Mouse (Mus musculus) lung, postnatal 0 days (tissue): ENCODE measurements around the gene Trappc3l. TPM values are rescaled to one million over a fixed set of nuclear protein-coding genes. Genes with fewer than 3 reads are reported as not detected.
A peak's percentile ranks its signal among the peaks of the same experiment; 100 is the strongest.

Experiments
- ATAC-seq: fragments of 200-750 bp; cut with Nextera tagmentation; 2 replicates; pipeline ENCODE4 v1.8.0; 2017; ENCODE audit warnings: moderate library complexity
- DNase-seq: peaks from one replicate; pipeline ENCODE4 v3.0.0-alpha.2; 2016; ENCODE audit warnings: low spot score
- H3K27ac ChIP-seq: fragments of 300-500 bp; sonication (generic); 2 replicates; pipeline ENCODE4 v1.5.1; 2014; ENCODE audit warnings: antibody characterized with exemption, mild to moderate bottlenecking, low read length, mixed read lengths
- H3K27me3 ChIP-seq: fragments of 300-500 bp; sonication (generic); replicated peaks from 2 replicates; pipeline ENCODE4 v1.6.1; 2014; ENCODE audit warnings: low read length, mixed read lengths; ENCODE audit not compliant: insufficient read depth
- H3K36me3 ChIP-seq: fragments of 300-500 bp; sonication (generic); 2 replicates; pipeline ENCODE4 v1.6.1; 2014; ENCODE audit warnings: low read length, mixed read lengths; ENCODE audit not compliant: insufficient read depth
- H3K4me1 ChIP-seq: fragments of 300-500 bp; sonication (generic); 2 replicates; pipeline ENCODE4 v1.6.1; 2014; ENCODE audit warnings: antibody characterized with exemption, low read depth, low read length, mixed read lengths; ENCODE audit not compliant: insufficient read depth
- H3K4me2 ChIP-seq: fragments of 300-500 bp; sonication (generic); replicated peaks from 2 replicates; pipeline ENCODE4 v1.6.1; 2014; ENCODE audit warnings: low read depth, mild to moderate bottlenecking, low read length, moderate library complexity, mixed read lengths
- H3K4me3 ChIP-seq: fragments of 300-500 bp; sonication (generic); 2 replicates; pipeline ENCODE4 v1.5.1; 2014; ENCODE audit warnings: low read depth, low read length
- H3K9ac ChIP-seq: fragments of 300-500 bp; sonication (generic); replicated peaks from 2 replicates; pipeline ENCODE4 v1.6.1; 2014; ENCODE audit warnings: low read depth, mild to moderate bottlenecking
- H3K9me3 ChIP-seq: fragments of 300-500 bp; sonication (generic); 2 replicates; pipeline ENCODE4 v1.6.1; 2016; ENCODE audit warnings: low read length, mixed read lengths
- CTCF ChIP-seq: IDR thresholded peaks from 2 replicates; pipeline ENCODE4 v1.5.1; 2016; ENCODE audit warnings: antibody characterized with exemption, mild to moderate bottlenecking
- EP300 ChIP-seq: IDR thresholded peaks from 2 replicates; pipeline ENCODE4 v1.6.1; 2016; ENCODE audit warnings: antibody characterized with exemption, mild to moderate bottlenecking, control low read depth
- WGBS: fragments of 180-500 bp; shearing (Covaris S2); extraction: QIAGEN DNeasy Blood & Tissue Kit; methylation state at CpG from one replicate; pipeline ENCODE4 v1.1.7; 2014; 5-methylcytosine and 5-hydroxymethylcytosine counted together
- polyA plus RNA-seq: library from polyadenylated mRNA; unstranded; fragments of >200 nt; fragmentation: Nextera tagmentation; extraction: Ambion mirVana; gene quantifications from 2 replicates; pipeline ENCODE4 v1.2.1, GENCODE M21; 2015

Gene Trappc3l
- polyA plus RNA-seq, 1 experiment from 2014 or later: not detected

GRCm38 (mm10) chr10:34141693-34142092 lies 104.3 kb downstream of the Trappc3l start:
- 80% methylated on average over 2 of the region's 2 CpGs for WGBS
- DNase-seq: no peak

DNA sequence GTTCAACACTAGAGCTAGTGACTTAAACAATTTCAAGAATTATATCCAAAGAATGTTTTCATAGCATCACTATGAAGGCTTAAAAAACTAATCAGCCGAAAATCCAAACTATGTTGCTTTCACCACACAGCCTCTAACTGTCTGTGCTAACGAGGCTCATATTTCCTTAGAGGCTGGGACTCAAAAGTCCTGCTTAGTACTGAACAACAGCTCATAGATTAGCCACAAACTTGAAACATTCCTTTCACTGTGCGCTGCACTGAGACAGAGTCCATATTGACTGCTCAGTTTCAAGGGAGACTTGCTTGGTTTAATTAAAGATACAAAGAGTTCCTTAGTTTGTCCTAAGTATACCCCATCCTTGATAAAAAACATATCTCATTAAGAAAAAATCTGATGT lies 112.4 kb downstream of the Trappc3l start:
- H3K27ac ChIP-seq: no peak overlapping the region
- H3K4me3 ChIP-seq: no peak overlapping the region
- no peaks in the 10 kb centered on the region for H3K4me1 ChIP-seq
- no peak overlapping the region for H3K4me2 ChIP-seq
- H3K27me3 ChIP-seq: no peaks in the 10 kb centered on the region
- no peaks in the 10 kb centered on the region for H3K9me3 ChIP-seq
- 74% methylated on average over 3 of the region's 3 CpGs for WGBS
- no peaks in the 10 kb centered on the region for H3K36me3 ChIP-seq
- no peak overlapping the region for H3K9ac ChIP-seq
- TF ChIP-seq EP300 (no peak), CTCF (no peak)
- ATAC-seq: no peak
- DNase-seq: no peak

More at GRCm38 (mm10) chr10:34141693-34142092, 104.3 kb downstream of the Trappc3l start:
- H3K4me1 ChIP-seq: no peaks in the 10 kb centered on the region
- no peak overlapping the region for H3K4me3 ChIP-seq
- H3K36me3 ChIP-seq: no peaks in the 10 kb centered on the region
- no peaks in the 10 kb centered on the region for H3K9me3 ChIP-seq
- no peak overlapping the region for H3K4me2 ChIP-seq
- no peak for TF ChIP-seq CTCF
- TF ChIP-seq EP300: no peak
- H3K27ac ChIP-seq: no peak overlapping the region
- no peaks in the 10 kb centered on the region for H3K27me3 ChIP-seq
- H3K9ac ChIP-seq: no peak overlapping the region
- no peak for ATAC-seq

DNA sequence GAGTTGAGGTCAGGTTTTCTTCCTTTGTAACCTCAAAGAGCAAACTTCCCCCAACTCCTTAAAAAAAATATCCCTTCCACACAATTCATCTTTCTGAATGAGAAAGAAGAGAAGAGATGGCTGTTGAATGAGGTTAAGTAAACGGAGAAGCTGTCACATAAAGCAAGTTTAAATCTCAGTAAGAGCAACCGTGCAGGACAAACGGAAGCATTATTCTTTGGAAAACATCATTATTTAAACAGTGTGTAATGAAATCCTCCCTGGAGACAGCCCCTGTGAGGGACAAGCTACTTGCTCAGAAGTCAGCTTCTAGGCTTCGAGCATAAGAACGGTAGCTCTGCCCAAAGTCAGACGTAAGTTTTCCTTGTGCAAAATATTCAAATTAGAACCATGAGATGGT lies 113.1 kb downstream of the Trappc3l start:
- no peak for ATAC-seq
- no peaks in the 10 kb centered on the region for H3K36me3 ChIP-seq
- DNase-seq: no peak
- H3K9ac ChIP-seq: no peak overlapping the region
- H3K9me3 ChIP-seq: no peaks in the 10 kb centered on the region
- H3K27ac ChIP-seq: no peak overlapping the region
- H3K4me3 ChIP-seq: no peak overlapping the region
- H3K27me3 ChIP-seq: no peaks in the 10 kb centered on the region
- TF ChIP-seq CTCF (no peak), EP300 (no peak)
- 44% methylated on average over 6 of the region's 6 CpGs for WGBS
- no peaks in the 10 kb centered on the region for H3K4me1 ChIP-seq
- H3K4me2 ChIP-seq: no peak overlapping the region

- 62% methylated on average over 3 of the region's 3 CpGs for WGBS
- Histone ChIP-seq H3K4me2 (no peak overlapping the region), H3K27me3 (no peaks in the 10 kb centered on the region), H3K27ac (no peak overlapping the region), H3K36me3 (no peaks in the 10 kb centered on the region), H3K9me3 (no peaks in the 10 kb centered on the region), H3K4me1 (no peaks in the 10 kb centered on the region), H3K4me3 (no peak overlapping the region), H3K9ac (no peak overlapping the region)
- TF ChIP-seq EP300 (no peak), CTCF (peak; percentile 51)
- ATAC-seq (no peak), DNase-seq (peak; percentile 36)
Observed at GRCm38 (mm10) chr10:34151827-34152226, 114.4 kb downstream of the Trappc3l start.

DNA sequence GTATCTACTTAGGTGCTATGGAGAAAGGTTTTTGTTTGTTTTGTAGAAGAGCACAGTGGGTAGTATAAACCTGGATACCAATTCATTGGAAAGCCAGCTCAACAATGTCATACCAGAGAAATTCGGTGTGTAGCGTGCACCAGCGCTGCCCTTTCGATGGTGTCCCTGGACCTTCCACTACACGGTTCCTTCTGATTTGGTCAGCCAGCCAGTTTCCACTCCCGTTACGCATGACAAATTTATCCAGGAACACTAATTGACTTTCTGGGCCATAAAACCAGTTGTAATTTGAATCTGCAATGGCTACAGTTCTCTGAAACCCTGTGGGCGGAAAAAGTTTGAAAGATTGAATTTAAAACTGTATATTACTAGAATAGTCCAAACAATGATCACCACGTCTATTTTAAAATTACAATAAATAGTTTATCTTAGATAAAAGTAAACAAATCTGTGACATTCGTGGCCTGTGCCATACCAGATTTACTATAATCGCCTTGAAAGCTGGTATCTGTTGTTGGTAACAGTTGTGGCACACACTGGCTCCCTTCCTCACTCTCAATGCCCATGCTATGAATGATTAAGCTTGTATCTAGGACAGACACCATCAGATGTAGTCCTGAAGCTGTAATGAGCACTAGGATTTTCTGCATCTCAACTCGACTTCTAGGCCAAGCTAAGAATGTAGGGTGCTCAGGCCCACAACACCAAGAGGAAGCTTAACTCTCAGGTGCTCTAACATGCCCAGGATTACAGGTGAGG lies 118.6 kb downstream of the Trappc3l start:
- Histone ChIP-seq H3K4me3 (no peak overlapping the region), H3K4me2 (no peak overlapping the region), H3K9me3 (no peaks in the 10 kb centered on the region), H3K27me3 (no peaks in the 10 kb centered on the region), H3K27ac (no peak overlapping the region), H3K9ac (no peak overlapping the region), H3K4me1 (no peaks in the 10 kb centered on the region), H3K36me3 (no peaks in the 10 kb centered on the region)
- ATAC-seq (no peak), DNase-seq (no peak)
- TF ChIP-seq EP300 (no peak), CTCF (no peak)
- WGBS: 79% methylated on average over 12 of the region's 12 CpGs

Other genes starting within 250 kb of the Trappc3l start
- gene Sult3a1, start 179.9 kb upstream of the Trappc3l start, polyA plus RNA-seq: not detected in 2 replicates
- gene Rsph4a, start 132.5 kb upstream of the Trappc3l start, polyA plus RNA-seq: 2.1 and 2.6 TPM in 2 replicates
- gene Zup1, start 86.3 kb upstream of the Trappc3l start, polyA plus RNA-seq: 13.7 and 17.4 TPM in 2 replicates
- gene Rwdd1, start 18.0 kb upstream of the Trappc3l start, polyA plus RNA-seq: 95.9 and 96.5 TPM in 2 replicates
- not detected in 2 replicates for gene Calhm4, start 6.7 kb downstream of the Trappc3l start, polyA plus RNA-seq
- gene Calhm5, start 58.9 kb downstream of the Trappc3l start, polyA plus RNA-seq: 1.2 and 1.3 TPM in 2 replicates
- gene Calhm6, start 90.4 kb downstream of the Trappc3l start, polyA plus RNA-seq: 1.1 TPM in 2 replicates
- gene Dse, start 170.1 kb downstream of the Trappc3l start, polyA plus RNA-seq: 15.4 and 17.0 TPM in 2 replicates
- gene Tspyl1, start 244.6 kb downstream of the Trappc3l start, polyA plus RNA-seq: 73.3 and 79.6 TPM in 2 replicates